Mouse (Mus musculus) megakaryocyte, adult 5-6 weeks (primary cell): Measurements from ENCODE around the gene Grik4. TPM values are rescaled to one million over a fixed set of nuclear protein-coding genes. Genes with fewer than 3 reads are reported as not detected.

Experiments used
- ATAC-seq: 2 replicates; pipeline ENCODE4 v1.8.0; 2016; ENCODE audit warnings: mild to moderate bottlenecking, inconsistent platforms; ENCODE audit not compliant: poor library complexity, severe bottlenecking
- total RNA-seq, 2 experiments: library from RNA; stranded (forward) in 1 of 2; stranded (reverse) in 1 of 2; fragments of 153-499, 151-499 nt in 1 of 2; fragments of 221-1000, 200-1000 nt in 1 of 2; gene quantifications; 2 replicates each; pipeline versions ENCODE4 v1.2.3 to v1.2.4; 2015 to 2017

Grik4 gene
- total RNA-seq, 2 experiments from 2014 or later: not detected

DNA sequence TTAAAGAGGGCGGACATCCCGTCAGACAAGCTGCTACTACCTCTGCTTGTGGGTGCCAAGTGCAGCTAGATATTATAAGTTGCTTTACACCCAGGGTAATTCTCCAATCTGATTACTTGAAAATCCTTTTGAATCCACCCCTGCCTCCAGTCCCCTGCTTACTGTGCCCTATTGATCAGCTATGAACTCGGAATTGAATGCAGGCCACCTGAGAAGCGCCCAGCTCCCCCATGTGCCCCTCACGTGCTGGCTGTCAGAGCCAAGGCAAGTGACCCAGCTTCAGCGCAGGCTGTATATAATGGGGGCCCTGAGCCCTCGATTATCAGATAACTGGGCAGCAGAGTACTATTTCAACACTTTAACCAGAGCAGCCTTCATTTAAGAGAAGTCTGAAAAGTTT is 436.1 kb downstream of the Grik4 start:
- ATAC-seq: no peak

DNA sequence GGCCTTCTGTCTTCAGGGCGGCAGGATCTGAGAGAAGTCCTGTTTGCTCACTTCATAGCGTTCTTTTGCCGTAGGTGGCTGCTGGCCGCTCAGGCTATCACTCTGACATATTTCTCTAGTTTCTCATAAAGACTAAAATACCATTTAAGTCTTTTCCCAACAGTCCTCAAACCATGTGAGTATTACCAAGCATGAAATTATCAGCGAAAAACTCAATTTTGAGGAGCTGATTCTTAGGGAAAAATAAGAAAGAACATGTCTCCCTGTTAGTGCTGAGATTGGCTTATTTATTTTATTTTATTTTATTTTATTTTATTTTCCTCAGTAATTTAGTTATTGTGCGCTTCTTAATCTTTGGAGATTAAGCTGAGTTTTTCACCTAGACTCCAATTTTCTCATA is 436.6 kb downstream of the Grik4 start, which contains the start of gene Tbcel:
Gene Tbcel, minus strand, starts transcription at position 101 of the 400 bp plus-strand sequence.
- no peak for ATAC-seq

DNA sequence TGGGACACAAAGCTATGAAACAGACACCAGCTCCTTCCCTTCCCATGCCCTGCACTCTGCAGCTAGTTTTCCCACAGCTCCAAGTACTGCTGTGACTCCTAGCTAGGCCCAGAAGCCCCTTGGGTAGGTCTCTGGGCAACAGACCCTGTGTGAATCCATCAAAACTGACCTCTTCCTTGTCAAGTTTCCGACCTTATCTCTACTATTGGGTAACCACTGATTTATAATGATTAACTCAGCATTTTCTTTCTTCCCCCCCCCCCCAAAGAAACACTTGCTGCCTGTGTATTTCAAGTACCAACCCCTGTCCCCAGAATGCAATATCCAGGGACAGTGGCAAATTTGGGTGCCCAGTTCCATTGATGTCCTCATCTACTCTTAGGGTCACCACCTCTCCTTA is 437.3 kb downstream of the Grik4 start:
- no peak for ATAC-seq

DNA sequence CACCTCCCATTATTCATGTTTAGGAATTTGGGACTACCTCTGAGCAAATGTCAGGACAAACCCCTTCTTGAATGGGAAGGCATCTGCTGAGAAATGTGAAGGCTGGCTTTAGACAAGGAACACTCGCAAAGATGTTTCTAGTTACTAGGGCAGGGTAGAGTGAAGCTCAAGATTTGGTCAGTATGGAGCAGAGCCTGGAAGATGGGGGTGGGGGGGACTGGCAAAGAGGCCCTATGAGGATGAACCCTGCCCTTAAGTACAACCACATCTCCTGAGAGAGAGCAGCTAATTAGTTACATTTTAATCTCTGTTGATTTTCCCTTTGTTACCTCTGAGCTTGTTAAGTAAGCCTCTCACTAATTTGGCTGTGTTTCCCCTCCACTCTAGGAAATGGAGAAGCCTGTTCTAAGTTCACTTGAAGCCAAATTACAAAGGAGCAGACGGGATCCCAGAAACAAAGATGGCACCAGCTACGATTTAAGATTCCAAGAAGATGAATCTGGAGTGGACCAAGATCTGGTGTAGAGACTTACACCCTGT is 439.3 kb downstream of the Grik4 start:
- ATAC-seq: no peak

DNA sequence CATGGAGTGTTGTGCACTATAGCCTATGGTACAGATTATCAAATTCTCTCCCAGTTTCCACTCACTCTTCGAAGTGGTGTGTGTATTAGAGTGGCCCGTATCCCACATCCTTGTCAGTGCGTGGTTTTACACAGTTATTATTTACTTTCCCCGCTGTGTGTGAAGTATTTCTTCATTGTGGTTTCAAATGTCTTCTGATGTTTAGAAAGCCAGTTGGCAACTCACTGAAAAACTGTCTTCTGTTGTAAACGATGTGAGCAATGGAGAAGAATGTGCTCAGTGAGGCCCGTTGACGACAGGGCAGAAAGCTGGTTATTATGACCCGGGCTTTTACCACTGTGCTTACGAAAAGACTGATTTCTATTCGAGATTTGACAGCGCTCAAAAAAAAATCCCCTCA is 439.7 kb downstream of the Grik4 start:
- no peak for ATAC-seq

DNA sequence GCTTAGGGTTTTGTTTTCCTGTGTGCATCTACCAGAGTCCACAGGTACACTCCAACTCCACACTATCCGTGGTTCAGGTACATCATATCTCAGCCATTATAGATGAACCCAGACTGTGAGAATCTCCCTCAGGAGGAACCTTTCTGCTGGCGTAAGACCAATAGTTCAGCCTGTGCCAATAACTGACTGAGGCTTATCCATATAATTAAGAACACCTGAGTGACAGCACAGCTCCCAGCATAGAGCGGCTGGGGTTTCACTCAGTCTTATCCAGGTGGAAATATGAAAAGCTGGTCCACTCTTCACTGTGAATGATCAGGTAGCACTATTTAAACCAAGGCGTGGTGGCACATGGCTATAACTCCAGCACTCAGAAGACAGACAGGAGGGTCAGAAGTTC is 440.6 kb downstream of the Grik4 start:
- no peak for ATAC-seq

DNA sequence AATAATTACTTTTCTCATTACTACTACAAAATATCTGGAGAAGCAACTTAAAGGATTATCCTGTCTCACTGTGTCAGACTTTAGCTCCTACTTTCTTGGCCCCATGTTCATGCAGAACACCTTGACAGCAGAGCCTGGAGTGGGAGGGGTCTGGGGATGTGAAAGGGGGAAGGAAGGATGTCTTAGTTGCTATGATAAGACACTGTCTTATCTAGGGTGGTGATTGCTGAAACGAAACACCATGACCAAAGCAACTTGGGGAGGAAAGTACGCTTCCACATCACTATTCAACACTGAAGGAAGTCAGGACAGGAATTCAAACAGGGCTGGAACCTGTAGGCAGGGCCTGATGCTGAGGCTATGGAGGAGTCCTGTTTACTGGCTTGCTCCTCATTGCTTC is 448.0 kb downstream of the Grik4 start:
- ATAC-seq: no peak; the same call in 1 of the 2 replicates

DNA sequence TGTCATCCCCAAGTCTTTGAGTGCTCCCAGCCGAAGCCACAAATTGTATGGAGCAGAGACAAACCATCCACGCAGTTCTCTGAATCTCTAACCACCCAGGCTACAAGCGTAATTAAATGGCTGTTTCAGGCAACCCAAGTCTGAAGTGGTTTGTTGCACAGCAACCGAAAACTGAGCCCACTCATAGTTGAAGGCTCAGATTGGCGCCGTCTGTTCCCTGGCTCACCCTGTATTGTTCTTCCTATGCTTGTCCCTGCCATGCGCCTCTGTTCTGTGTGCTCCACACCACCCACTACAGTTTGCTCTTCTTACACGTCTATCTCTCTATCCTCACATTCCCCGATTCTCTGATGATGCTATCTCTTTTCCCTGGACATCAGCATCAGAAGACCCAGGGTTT is 452.5 kb downstream of the Grik4 start:
- ATAC-seq: no peak

DNA sequence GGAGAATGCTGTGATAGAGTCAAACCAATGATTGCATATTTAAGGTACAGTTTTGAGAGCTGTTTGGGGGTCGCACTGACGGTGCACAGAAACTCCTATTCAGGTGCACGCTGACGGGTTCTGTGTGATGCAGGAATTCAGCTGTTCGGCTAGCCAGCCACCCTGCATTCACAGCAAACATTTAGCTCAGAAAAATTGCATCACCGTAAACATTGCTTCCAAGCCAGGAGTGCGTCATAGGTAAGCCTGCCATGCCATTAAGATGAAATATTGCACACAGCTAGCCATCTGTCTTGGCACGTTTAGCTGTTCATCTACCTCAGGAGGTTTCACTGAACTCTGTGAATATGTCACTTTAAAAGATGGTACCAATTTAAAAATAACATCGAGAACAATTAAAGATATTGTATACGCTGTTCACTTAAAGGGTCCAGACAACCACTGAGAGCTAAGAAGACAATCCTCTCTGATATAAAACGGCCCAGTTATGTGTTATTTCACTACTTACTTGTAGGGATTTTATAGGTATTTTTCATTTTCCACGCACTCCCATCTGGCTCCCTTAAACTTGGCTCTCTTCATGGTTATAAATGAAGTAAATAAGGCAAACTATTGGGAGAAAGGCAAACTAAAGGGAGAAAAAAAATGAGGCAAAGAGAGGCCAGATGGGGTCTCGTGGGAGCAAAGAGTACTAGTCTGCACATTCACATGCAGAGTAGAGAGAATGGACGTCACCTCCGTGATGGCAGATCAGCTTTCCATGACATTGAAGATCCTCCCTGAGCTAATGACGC is 453.5 kb downstream of the Grik4 start:
- no peak for ATAC-seq

DNA sequence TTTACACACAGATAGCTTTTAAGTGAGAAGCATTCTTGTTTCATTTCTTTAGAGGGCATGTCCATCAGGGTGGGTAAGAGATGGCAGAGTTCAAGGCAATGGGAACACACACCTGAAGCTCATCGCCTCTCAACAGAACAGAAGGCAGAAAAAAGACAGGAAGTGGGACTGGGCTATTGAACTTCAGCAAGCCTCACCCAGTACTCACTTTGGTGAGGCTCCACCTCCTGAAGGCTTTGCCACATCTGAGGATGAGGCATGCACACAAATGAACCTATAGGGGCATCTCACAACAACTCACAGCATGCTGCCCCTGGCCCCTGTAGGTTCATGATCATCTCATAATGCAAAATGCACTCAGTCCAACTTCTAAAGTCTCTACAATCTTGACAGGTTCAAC is 456.2 kb downstream of the Grik4 start:
- no peak for ATAC-seq

DNA sequence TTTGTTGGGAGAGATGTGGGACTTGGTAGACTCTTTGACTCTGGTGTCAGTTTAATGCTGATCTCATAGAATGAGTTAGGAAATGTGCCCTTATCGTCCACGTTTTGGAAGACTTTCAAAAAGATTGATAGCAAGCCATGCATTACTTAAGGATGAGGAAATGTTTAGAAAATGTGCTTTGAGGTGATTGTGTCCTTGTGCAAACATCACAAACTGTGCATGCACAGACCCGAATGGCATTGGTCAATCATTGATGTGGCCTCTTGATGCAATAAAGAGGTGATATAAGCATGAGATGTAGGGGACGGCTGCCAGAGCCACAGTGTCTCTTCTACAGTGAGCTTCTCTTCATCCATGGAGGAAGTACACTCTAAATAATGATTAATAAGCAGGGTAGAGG is 457.4 kb downstream of the Grik4 start:
- ATAC-seq: 0 out of 2 replicates have a peak, but pooled peaks have one; percentile 40

DNA sequence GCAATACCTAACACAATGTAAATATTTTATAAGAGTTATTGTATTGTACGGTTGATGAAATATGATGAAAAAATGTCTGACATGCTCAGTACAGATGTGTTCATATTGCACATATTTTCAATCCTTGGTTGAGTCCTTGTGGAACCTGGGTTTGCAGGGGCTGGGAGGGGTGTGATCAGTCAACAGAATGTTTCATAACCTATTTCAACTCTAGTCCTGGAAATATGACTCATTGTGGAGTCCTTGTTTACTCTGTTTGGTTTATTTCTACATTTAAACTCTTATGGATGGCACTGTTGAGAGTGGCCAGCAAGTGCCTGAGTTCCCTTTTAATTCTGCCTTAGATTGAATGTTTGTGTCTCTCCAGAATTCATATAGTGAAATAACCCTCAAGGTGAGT is 459.6 kb downstream of the Grik4 start:
- ATAC-seq: no peak

DNA sequence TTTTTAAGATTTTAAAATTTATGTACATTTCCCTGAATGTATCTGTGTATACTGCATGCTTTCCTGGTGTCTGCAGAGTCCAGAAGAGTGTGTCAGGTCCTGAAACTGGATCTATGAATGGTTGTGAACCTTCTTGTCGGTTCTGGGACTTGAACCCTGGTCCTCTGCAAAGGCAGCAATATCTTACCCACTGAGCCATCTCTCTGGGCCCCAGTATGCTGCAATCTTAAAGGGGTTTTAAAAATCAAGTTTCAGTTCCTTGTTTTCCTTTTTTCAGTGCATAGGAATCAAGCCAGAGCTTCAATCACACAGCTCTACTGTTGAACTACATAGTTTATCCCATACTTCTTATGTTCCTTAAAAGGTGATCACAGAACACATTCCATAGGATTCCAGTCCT is 461.3 kb downstream of the Grik4 start:
- peak; percentile 30; the same call in 1 of the 2 replicates for ATAC-seq

DNA sequence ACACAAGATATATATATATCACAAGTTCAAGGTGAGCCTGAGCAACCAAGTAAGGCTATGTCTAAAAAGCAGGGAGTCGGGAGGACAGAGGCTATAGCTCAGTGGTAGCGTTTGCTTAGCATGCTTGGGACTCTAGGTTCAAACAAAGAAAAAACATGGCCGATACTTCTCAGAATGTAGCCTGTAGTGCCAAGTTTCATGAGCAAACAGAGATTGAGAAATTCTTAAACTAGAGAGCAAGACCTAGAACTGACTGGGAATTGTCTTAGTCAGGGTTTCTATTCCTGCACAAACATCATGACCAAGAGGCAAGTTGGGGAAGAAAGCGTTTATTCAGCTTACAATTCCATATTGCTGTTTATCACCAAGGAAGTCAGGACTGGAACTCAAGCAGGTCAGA is 468.1 kb downstream of the Grik4 start:
- no peak for ATAC-seq

DNA sequence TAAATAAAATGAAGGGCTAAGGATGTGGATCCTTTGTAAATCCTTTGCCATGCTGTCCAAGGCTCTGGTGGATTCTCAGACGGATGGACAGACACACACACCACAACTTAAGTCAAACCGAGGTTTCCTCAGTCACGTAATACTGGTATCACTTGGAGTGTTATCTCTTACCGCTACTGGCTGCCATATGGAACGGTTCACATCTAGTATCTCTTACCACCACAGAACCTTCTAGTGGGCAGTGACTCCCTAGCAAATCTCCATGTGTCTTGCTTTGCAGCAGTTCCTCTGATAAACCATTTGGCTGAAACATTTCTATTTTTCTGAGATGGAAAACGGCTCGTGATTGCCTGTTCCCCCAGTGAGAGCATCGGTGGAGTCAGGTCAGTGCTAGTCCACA is 470.0 kb downstream of the Grik4 start:
- ATAC-seq: no peak

DNA sequence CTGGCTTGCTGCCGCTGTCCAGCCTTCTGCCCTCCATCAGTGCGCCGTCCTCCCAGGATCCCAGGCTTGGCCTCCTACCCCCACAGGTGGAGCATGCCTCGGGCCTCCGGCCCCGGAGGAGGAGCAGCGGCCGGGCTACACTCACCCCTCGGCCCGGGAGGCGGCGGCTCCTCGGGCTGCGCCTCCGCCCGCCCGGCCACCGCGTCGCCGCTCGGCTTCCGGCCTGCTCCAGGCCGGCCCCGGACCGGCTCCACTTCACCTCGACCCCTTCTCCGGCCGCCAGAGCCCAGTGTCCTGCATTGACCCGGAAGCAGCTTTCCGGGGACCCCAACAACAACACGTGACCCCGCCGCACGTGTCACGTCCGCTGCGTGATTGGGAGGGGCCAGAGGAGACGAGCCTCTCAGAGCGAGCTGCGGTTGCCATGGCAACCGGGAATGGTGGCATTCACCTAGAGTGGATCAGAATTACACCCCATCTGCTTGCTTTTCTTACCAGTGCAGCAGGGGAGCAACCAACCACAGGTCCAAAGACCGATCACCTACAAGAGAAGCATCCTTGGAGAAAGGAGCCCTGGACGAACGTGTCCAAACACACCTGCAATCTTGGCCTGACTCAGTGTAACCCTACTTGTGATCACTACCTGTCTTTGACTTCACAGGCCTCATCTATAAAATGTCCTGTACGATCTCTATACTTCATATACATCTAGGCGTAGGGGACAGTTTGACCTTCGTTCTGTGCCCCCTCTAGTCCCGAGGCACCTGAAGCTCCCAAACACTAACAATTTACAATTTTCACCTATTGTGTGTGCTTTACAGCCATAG is 472.2 kb downstream of the Grik4 start:
- peak; percentile 68 for ATAC-seq

DNA sequence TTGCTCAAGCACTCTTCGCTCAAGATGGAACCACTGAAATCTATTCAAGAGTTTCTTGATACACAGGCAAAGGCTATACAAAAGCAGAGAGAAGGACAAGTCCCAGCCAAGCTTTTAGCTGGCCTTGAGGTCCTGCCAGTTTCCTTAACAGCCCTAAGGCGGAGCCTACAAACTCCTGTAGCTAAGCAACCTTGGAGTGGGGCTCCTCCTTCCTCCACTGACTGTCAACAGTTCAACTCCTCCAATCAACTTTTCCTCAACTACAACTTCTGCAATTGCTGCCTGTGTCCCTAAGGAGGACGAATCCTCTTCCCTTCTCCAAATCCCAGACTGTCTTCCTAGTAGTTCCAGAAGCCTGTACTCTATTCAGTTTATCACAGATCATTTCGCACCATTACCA is 473.1 kb downstream of the Grik4 start:
- peak; percentile 57 for ATAC-seq

DNA sequence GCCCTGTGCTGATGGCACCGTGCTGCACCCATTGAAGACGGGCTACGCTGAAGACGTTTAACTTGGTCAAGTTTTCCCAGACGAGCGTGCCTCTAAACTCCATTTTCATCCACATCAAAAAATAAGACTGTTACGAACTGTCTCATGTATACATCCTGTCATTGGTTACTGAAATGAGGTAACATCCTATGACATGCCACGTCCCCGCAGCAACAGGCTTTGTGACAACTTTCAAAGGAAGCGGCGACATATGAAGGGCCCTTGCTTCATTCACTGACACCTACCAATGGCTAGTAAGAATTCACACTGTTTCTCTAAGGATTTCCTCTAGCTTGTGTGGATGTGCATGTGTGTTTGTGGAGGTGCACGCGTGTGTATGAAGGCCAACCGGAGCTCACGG is 475.0 kb downstream of the Grik4 start:
- ATAC-seq: peak; percentile 23; the same call in 1 of the 2 replicates

DNA sequence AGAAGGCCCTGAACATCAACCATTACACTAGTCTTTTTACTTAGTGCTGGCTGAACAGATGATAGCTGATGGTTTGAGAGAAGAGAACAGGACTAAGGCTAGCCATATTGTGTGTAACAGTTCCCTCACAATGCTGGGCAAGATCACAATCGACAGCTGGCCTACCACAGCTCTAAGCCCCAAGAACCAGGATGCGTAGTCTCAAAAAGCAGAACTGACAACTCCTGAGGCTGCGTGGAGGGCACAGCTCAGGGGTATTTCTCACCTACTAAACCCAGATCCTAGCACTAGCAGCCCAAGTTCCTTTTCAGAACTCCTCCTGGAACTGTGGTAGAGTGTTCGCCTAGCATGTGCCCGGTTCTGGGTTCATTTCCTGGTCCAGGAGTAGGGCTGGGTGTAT is 475.9 kb downstream of the Grik4 start:
- peak; percentile 17; the same call in 1 of the 2 replicates for ATAC-seq
